Mouse (Mus musculus) right cerebral cortex, postnatal 10 days (tissue): ENCODE data around the gene Akip1.
A peak's percentile ranks its signal among the peaks of the same experiment; 100 is the strongest.

Experiments
- DNase-seq, 2 experiments: peaks; one replicate each; pipeline ENCODE4 v3.0.0; 2021; ENCODE audit warnings: low spot score in 2 of 2

The Akip1 gene

DNA sequence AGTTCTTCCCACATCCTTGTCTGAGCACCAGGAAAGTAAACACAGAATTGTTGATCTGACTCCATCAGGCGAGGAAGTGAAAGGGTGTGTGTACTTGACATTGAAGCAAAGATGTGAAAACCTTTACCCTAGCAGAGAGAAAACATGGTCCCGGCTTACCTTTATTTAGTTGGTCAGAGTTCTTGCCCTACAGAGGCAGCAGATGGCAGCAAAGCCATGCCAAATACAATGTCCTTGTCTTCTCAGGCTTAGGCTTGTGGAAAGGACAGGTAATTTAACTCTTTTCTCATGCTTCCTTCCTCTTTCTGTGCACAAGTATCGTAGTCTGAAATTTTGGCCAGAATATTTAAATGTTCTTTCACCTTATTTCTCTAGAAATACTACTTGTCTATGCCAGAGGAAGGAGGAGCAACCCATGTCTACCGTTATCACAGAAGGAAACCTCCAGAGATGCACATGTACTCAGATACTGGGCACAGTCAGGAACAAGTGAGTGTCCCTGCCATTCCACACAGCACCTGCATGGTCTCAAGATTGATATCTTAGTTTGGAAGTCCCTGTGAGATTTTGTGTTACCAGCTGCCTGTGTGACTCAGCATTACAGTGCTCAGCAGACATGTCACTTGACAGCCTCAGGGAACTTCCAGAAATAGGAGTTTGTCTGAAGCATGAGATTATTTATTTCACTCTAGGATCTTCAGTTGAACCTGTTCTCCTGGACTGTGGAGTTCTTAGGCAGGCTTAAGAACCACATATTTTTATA is 3.7 kb downstream of the Akip1 start:
- DNase-seq = peak; percentile 51 to 59

DNA sequence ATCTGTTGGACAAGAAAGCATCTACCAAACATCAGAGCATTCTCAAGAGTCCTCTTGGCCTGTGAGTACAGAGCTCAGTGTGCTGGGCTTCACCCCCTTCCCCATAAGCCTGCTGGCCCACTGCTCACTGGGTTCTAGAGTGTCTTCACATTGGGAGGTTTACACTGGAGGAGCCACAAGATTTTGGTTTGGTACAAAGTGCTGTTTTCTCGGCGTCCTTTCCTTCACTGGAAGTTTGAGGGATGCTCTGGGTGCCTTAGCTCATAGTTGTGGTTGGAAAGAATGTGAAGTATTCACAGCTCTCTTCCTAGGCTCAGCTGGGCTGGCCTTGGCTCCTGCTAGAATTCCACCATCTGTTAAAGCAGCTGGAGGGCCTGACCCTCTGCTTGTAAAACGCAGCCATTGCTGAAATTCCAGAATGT is 5.5 kb downstream of the Akip1 start:
- no peak for DNase-seq

DNA sequence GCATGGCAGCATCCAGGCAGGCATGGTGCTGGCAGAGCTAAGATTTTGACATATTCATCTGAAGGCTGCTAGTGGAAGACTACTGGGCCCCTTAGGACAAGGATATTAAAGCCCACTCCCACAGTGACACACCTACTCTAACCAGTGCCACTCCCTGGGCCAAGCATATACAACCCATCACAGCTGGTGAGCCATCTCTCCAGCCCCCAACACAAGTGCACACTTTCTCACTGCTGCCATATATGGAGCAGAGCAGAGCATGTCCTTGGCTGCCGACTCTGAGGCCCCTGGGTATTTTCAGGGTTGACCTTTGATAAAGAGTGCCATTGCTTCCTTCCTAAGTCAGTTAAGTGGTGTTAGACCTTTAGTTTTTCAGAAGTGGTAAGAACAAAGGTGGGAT is 6.6 kb downstream of the Akip1 start:
- DNase-seq = no peak

GRCm38 (mm10) chr7:109712198-109712597 is 8.7 kb downstream of the Akip1 start:
- no peak for DNase-seq

- no peak for DNase-seq
These were observed 10.0 kb downstream of the Akip1 start for GRCm38 (mm10) chr7:109713434-109713982.

DNA sequence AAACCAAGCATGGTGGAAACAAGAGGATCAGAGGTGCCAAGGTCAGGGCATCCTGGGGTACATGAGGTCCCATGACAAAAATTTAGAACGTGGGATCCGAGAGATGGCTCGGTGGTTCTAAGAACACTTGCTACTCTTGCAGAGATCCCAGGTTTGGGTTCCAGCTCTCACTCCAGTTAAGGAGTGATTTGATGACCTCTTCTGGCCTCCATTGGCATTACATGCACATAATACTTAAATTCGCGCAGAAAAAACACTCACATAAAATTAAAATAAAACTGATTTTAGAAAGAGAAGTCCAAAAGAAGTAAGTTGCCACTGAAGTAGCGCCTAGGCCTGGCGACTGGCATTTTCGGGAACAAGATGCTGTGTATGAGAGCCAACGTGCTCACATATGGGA is 15.8 kb downstream of the Akip1 start:
- DNase-seq = peak; percentile 61 to 68

DNA sequence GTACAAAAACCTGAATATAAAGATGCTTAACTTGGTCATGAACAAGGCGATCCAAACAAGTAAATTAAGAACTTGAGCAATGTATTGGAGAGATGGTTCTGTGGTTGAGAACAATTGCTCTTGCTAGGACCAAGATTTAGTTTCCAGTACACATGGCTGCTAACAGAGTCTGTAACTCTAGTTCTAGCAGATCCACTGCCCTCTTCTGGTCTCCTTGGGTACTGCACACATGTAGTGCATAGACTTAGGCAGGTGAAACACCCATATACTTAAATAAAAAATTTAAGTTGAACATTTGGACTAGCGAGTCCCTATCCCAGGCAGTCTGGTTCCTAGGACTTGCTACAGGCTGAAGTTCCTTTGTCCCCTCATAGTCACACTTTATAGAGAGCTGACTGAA is 19.1 kb downstream of the Akip1 start:
- no peak for DNase-seq

DNA sequence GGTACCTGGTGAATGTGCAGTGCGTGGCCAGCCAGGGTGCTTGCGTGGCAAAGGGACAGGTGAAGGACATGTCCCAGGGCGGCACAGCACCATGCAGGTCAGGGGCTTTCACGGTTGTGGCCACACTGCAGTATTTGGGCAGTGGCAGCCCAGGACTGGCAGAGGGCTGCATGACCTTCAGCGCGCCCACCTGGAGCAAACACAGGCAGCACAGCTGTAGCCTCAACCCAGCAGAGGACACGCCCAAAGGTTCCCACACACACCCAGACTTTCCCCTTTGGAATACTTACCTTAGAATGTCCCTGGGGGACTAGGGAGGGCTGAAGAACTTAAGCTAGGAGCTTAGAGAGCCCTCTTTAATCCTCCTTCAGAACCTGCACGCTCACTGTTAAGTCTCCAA is 19.6 kb downstream of the Akip1 start:
- no peak for DNase-seq

GRCm38 (mm10) chr7:109723697-109724096 is 20.2 kb downstream of the Akip1 start, which contains the start of gene BC051019:
Gene BC051019, minus strand, starts transcription at chr7:109723850.
- no peak for DNase-seq

DNA sequence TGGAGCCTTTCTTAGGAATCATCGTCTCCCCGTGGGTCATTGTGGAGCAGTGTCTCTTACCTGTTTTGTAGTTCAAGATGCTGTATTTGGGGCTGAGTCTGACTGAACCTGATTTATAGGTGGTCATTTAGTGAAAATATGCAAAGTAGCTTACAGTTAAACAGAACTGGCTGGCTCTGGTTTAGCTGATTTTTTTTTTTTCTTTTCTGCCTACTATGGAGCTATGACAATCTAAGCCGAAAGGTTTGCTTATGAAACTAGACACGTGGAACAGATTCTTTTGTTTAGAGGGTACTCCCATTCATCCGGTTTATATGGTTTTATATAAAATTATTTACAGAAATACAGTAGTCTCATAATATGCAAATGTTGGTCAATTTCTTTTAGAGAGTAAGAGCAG is 28.1 kb downstream of the Akip1 start, which contains the start of gene Ascl3:
TSS of gene Ascl3 (minus strand) at position 101 of the 400 bp plus-strand sequence.
- no peak for DNase-seq

- DNase-seq = no peak
These were observed 31.3 kb downstream of the Akip1 start for GRCm38 (mm10) chr7:109734806-109735205.

DNA sequence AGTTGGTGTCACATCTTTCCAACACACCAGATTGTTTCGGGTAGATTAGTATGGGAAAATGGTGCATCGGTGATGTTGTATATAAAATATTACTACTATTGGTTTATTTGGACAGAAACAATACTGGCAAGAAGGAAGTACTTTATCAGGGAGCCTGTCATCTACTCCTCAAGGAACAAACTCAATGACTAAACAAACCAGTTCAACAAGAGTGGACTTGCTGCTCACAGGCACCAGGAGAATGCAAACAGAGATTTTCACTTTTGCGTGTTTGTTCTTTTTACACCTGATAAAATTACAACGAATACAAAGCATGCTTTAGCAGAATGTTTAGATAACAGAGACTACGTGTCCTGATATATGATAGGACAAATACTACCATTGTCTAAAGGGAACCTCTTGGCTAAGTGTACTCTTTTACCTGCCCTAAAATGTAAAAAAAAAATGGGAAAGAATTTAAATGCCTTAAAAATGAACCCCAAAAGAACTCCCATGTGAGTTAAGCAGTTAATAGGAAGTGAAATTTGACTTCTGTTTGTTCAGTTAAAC is 36.4 kb downstream of the Akip1 start:
- no peak for DNase-seq

GRCm38 (mm10) chr7:109741060-109741459 is 37.6 kb downstream of the Akip1 start:
- no peak for DNase-seq

GRCm38 (mm10) chr7:109741703-109742102 is 38.2 kb downstream of the Akip1 start:
- no peak for DNase-seq

DNA sequence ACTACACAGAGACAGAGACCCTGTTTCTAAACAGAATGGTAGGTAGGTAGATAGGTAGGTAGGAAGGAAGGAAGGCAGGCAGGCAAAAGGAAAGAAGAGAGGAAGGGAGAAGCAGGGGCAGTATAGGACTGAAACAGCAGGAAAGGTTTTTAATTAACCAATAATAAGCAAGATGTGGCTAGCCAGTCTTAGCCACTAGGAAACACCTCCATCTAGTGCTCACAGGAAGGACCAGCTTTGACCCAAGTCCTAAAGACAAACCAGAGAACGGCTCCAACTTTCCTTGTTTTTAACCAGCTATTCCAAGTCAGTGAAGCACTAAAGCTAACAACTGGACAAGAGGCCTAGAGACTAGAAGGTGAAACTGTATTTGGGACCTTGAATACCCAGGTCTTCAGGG is 44.3 kb downstream of the Akip1 start:
- no peak for DNase-seq

- DNase-seq = no peak
These were observed 48.0 kb downstream of the Akip1 start for GRCm38 (mm10) chr7:109751427-109752007.

DNA sequence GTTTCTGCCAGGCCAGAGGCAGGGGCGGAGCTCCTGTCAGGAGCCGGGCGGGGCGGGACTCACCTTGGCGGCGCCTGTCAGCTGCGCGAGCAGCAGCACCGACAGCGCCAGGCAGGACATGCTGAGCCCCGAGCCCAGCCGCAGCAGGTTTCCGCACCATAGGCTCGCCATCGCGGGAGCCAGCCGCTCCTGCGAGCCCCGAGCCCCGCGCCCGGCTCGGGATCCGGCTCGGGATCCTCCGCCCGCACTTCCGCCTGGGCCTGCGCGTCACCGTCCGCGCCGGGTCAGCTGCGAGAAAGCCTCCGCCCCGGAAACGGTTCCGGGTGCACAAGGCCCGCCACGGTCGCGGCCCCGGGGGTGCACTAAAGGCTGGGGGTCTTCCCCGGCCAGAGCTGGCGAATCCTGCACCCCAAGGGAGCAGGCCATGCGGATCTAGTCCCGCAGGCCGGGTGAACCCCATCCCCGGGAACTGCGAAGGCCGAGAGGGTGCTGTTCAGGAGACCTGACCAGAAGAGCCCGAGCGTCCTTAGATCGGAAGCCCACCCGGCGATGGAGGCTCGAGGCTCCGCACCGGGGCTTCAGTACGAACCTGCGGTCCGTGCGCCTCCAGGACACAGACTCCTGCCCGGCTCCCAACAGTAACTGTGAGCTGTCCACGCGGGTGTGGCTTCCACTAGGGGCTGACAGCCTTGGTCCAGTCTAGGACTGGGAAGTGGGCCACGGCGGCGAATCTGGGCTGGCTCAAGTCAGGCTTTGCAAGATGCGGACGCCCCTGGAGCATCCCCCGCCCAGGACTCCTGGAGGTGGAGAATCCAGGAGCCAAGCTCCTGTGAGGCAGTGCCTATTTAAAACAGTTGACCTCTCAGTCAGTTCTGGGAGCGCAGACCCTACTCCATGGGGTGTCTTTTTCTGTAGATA is 48.8 kb downstream of the Akip1 start, which contains the start of gene Tmem9b:
TSS of gene Tmem9b (minus strand) at position 868 of the 918 bp plus-strand sequence.
- peak; percentile 88 to 89 for DNase-seq

DNA sequence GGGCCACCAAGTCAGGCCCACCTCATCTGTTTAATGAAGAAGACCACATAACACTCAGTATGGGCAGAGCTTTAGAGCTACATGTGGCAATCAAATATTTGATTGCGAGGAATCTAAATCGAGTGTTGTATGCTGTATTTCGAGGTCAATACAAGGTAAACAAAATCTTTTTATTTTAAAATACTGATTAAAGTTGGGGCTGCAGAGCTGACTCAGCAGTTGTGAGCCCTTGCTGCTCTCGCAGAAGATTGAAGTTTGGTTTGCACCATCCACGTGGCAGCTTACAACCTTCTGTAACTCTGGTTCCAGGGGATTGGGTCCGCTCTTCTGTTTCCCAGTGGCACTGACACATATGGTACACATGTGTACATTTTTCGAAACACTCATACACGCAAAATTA is 50.5 kb downstream of the Akip1 start:
- no peak for DNase-seq

DNA sequence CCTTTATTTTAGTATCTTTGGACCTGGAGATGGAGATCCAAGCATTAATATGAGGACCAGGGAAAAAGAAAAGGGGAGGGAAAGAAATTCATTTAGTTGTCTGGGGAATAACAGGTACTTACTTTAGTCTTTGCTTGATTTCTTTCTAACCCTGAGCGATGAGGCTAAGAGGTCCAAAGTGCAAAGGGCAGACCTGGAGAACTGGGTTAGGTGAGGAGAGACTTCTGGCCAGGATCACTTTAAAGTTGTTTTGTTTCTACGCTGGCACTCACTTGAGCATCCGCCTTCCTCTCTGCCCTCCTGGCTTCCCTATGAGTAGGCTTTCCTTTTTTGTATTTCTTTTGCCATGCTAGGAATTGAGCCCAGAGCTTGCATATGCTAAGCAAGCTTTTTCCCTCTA is 52.8 kb downstream of the Akip1 start:
- DNase-seq = no peak
